Mouse (Mus musculus): ENCODE data around the gene Lamtor4. TPM values are rescaled to one million over a fixed set of nuclear protein-coding genes. Genes with fewer than 3 reads are reported as not detected.

Gene Lamtor4
- total RNA-seq, 1 experiment: 87.2 TPM

GRCm38 (mm10) chr5:138251144-138251543 is 4.1 kb upstream of the Lamtor4 start:
- Histone ChIP-seq H3K9ac (ENCODE audit: insufficient read depth, low read depth, low read length, poor library complexity, severe bottlenecking) (no peak overlapping the region), H3K9me3 (ENCODE audit: control insufficient read depth, insufficient read depth, low read depth, low read length) (no peaks in the 10 kb centered on the region), H3K27ac (ENCODE audit: insufficient read depth, low read depth, low read length, poor library complexity, severe bottlenecking) (no peak overlapping the region), H3K36me3 (ENCODE audit: control insufficient read depth, insufficient read depth, low read length, poor library complexity, severe bottlenecking) (no peaks in the 10 kb centered on the region), H3K4me1 (ENCODE audit: control insufficient read depth in 2 of 2, insufficient read depth in 2 of 2, low read length in 2 of 2, poor library complexity in 1 of 2) (peaks cover 0 to under 1% of the 10 kb centered on the region in 2 experiments; a peak in 1 of 4 replicates), H3K4me3 (ENCODE audit: insufficient read depth in 1 of 2, low read depth in 1 of 2, low read length in 2 of 2, poor library complexity in 1 of 2, severe bottlenecking in 1 of 2) (no peak overlapping the region)
- TF ChIP-seq ZNF384 (IDR thresholded peaks at IDR 0.05; ENCODE audit: low read depth, low read length): no peak
- DNase-seq (ENCODE audit: low read depth, low spot score): no peak
- in situ Hi-C loops (cut with MboI; ENCODE audit: low sequenced_read_pairs in 2 of 2, unreplicated experiment in 2 of 2): loop anchor here in 1 of 2 experiments (5.0 kb wide), 1 partner anchor 44 kb away; no protein-coding TSS in a partner anchor

DNA sequence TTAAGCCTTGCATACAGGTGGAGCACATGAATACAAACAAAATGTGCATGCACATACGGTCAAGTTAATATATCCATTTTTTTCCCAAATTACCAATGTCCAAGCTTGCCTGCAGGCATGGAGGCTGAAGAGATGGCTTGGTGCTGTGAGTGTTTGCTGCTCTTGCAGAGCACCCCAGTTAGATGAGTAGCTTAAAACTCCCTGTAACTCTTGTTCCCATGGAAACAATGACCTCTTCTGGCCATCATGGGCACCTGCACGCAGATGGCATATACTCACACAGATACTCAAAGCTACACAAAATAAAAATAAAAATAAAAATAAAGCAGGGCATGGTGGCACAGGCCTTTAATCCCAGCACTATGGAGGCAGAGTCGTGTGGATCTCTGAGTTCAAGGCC is 2.2 kb upstream of the Lamtor4 start:
- Histone ChIP-seq H3K9ac (ENCODE audit: insufficient read depth, low read depth, low read length, poor library complexity, severe bottlenecking) (no peak overlapping the region), H3K27ac (ENCODE audit: insufficient read depth, low read depth, low read length, poor library complexity, severe bottlenecking) (no peak overlapping the region), H3K4me1 (ENCODE audit: control insufficient read depth in 2 of 2, insufficient read depth in 2 of 2, low read length in 2 of 2, poor library complexity in 1 of 2) (peaks cover 0 to 2% of the 10 kb centered on the region in 2 experiments; a peak in 1 of 4 replicates), H3K9me3 (ENCODE audit: control insufficient read depth, insufficient read depth, low read depth, low read length) (no peaks in the 10 kb centered on the region), H3K4me3 (ENCODE audit: insufficient read depth in 1 of 2, low read depth in 1 of 2, low read length in 2 of 2, poor library complexity in 1 of 2, severe bottlenecking in 1 of 2) (no peak overlapping the region), H3K36me3 (ENCODE audit: control insufficient read depth, insufficient read depth, low read length, poor library complexity, severe bottlenecking) (peaks cover 3% of the 10 kb centered on the region; the same call in 1 of the 2 replicates)
- no peak for TF ChIP-seq CHD2 (IDR thresholded peaks at IDR 0.05; ENCODE audit: low read depth, low read length)
- no peak for TF ChIP-seq ZNF384 (IDR thresholded peaks at IDR 0.05; ENCODE audit: low read depth, low read length)
- TF ChIP-seq MAFK (IDR thresholded peaks at IDR 0.05; ENCODE audit: insufficient read depth, low read depth, low read length): no peak
- TF ChIP-seq ZC3H11A (IDR thresholded peaks at IDR 0.05; ENCODE audit: borderline replicate concordance, low read depth, low read length): no peak
- no peak for TF ChIP-seq HCFC1 (IDR thresholded peaks at IDR 0.05; ENCODE audit: borderline replicate concordance, insufficient read depth, low read length)
- in situ Hi-C loops (cut with MboI; ENCODE audit: low sequenced_read_pairs in 2 of 2, unreplicated experiment in 2 of 2): loop anchor here in 1 of 2 experiments (5.0 kb wide), 1 partner anchor 46 kb away; no protein-coding TSS in a partner anchor
- DNase-seq (ENCODE audit: low read depth, low spot score): no peak

DNA sequence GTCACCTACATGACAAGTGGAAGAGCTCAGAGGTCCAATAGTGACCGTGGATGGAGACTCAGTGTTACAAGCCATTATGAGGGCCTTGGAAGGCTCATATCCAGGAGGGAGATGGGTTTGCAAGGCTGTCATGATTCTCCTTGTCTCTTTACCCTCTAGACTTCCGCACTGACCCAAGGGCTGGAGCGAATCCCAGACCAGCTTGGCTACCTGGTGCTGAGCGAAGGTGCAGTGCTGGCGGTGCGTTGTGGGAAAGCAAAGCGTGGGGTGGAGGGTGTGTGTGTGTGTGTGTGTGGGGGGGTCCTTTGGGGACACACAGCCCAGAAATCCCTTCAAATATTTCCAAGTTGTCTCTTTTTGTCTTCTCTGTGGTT is 799 bp downstream of the Lamtor4 start:
- in situ Hi-C loops (cut with MboI; ENCODE audit: low sequenced_read_pairs in 2 of 2, unreplicated experiment in 2 of 2): no loop called here
- no peak for TF ChIP-seq ZC3H11A (IDR thresholded peaks at IDR 0.05; ENCODE audit: borderline replicate concordance, low read depth, low read length)
- TF ChIP-seq CHD2 (IDR thresholded peaks at IDR 0.05; ENCODE audit: low read depth, low read length): no peak
- no peak for TF ChIP-seq ZNF384 (IDR thresholded peaks at IDR 0.05; ENCODE audit: low read depth, low read length)
- TF ChIP-seq MAFK (IDR thresholded peaks at IDR 0.05; ENCODE audit: insufficient read depth, low read depth, low read length): no peak
- no peak for TF ChIP-seq HCFC1 (IDR thresholded peaks at IDR 0.05; ENCODE audit: borderline replicate concordance, insufficient read depth, low read length)
- H3K27ac ChIP-seq (ENCODE audit: insufficient read depth, low read depth, low read length, poor library complexity, severe bottlenecking): no peak overlapping the region
- peak overlapping the region; percentile 83 for H3K9ac ChIP-seq (ENCODE audit: insufficient read depth, low read depth, low read length, poor library complexity, severe bottlenecking)
- no peaks in the 10 kb centered on the region for H3K9me3 ChIP-seq (ENCODE audit: control insufficient read depth, insufficient read depth, low read depth, low read length)
- peaks cover 20% of the 10 kb centered on the region for H3K36me3 ChIP-seq (ENCODE audit: control insufficient read depth, insufficient read depth, low read length, poor library complexity, severe bottlenecking)
- H3K4me1 ChIP-seq (ENCODE audit: control insufficient read depth in 2 of 2, insufficient read depth in 2 of 2, low read length in 2 of 2, poor library complexity in 1 of 2): peaks cover 0 to 2% of the 10 kb centered on the region in 2 experiments; a peak in 1 of 4 replicates
- no peak for DNase-seq (ENCODE audit: low read depth, low spot score)
- peak overlapping the region; percentile 81 to 98 for H3K4me3 ChIP-seq (ENCODE audit: insufficient read depth in 1 of 2, low read depth in 1 of 2, low read length in 2 of 2, poor library complexity in 1 of 2, severe bottlenecking in 1 of 2)

DNA sequence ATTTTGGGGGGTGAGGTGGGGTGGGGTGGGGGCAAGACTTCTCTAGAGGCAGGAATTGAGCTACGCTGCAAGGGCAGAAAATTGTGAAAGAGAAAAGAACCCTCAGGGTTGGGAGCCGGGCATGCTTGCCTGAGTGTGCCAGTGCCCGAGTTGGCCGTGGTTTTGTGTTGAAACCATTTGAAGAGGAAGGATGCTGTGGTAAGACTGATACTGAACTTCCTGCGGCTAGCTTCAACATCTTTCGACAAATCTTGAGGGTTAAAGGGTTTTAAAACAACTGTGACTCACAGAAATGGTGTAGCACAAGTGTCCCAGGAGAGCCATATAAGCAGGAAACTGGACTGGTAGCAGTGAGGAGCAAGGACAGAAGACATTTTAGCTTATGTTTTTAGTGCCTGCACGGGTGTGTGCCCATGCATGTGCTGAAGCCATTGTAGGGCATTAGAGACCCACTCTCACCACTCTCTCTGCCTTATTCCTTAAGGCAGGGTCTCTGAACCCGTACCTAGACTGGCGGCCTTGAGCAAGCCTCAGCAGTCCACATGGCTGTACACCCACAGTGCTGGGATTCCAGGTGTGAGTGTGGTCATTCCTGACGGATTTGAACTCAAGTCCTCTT is 1.8 kb downstream of the Lamtor4 start:
- TF ChIP-seq HCFC1 (IDR thresholded peaks at IDR 0.05; ENCODE audit: borderline replicate concordance, insufficient read depth, low read length): no peak
- no peak for TF ChIP-seq ZNF384 (IDR thresholded peaks at IDR 0.05; ENCODE audit: low read depth, low read length)
- no peak for TF ChIP-seq ZC3H11A (IDR thresholded peaks at IDR 0.05; ENCODE audit: borderline replicate concordance, low read depth, low read length)
- TF ChIP-seq CHD2 (IDR thresholded peaks at IDR 0.05; ENCODE audit: low read depth, low read length): no peak
- no peak for TF ChIP-seq MAFK (IDR thresholded peaks at IDR 0.05; ENCODE audit: insufficient read depth, low read depth, low read length)
- Histone ChIP-seq H3K36me3 (ENCODE audit: control insufficient read depth, insufficient read depth, low read length, poor library complexity, severe bottlenecking) (peaks cover 30% of the 10 kb centered on the region), H3K4me3 (ENCODE audit: insufficient read depth in 1 of 2, low read depth in 1 of 2, low read length in 2 of 2, poor library complexity in 1 of 2, severe bottlenecking in 1 of 2) (no peak overlapping the region), H3K4me1 (ENCODE audit: control insufficient read depth in 2 of 2, insufficient read depth in 2 of 2, low read length in 2 of 2, poor library complexity in 1 of 2) (peaks cover 0 to 2% of the 10 kb centered on the region in 2 experiments; a peak in 1 of 4 replicates), H3K27ac (ENCODE audit: insufficient read depth, low read depth, low read length, poor library complexity, severe bottlenecking) (no peak overlapping the region), H3K9ac (ENCODE audit: insufficient read depth, low read depth, low read length, poor library complexity, severe bottlenecking) (no peak overlapping the region), H3K9me3 (ENCODE audit: control insufficient read depth, insufficient read depth, low read depth, low read length) (no peaks in the 10 kb centered on the region)
- DNase-seq (ENCODE audit: low read depth, low spot score): no peak
- in situ Hi-C loops (cut with MboI; ENCODE audit: low sequenced_read_pairs in 2 of 2, unreplicated experiment in 2 of 2): no loop called here
